Mouse (Mus musculus) limb, embryonic 14.5 days (tissue): ENCODE measurements at regions not wholly inside any gene's neighbourhood (a gene's known extent, or its start where the extent isn't known, plus 50 kb on each side); places are given as distances from the start of the nearest gene placed in this dataset.

ENCODE experiments used
- ATAC-seq: fragments of 200-750 bp; cut with Nextera tagmentation; 2 replicates; pipeline ENCODE4 v1.8.0; 2017; ENCODE audit warnings: low read depth, moderate number of reproducible peaks, moderate TSS enrichment; ENCODE audit not compliant: low FRiP score
- DNase-seq: peaks from one replicate; pipeline ENCODE4 v3.0.0-alpha.2; 2015; ENCODE audit warnings: low spot score
- H3K27ac ChIP-seq: fragments of 300-500 bp; sonication (generic); replicated peaks from 2 replicates; pipeline ENCODE4 v1.5.1; 2014; ENCODE audit warnings: low read depth, mild to moderate bottlenecking, low read length, moderate library complexity, mixed read lengths
- H3K27me3 ChIP-seq: fragments of 300-500 bp; sonication (generic); 2 replicates; pipeline ENCODE4 v1.6.1; 2014; ENCODE audit warnings: low read length, mixed read lengths; ENCODE audit not compliant: control insufficient read depth, insufficient read depth
- H3K36me3 ChIP-seq: fragments of 300-500 bp; sonication (generic); 2 replicates; pipeline ENCODE4 v1.6.1; 2014; ENCODE audit warnings: mild to moderate bottlenecking, low read length, moderate library complexity, mixed read lengths; ENCODE audit not compliant: control insufficient read depth, insufficient read depth
- H3K4me1 ChIP-seq: fragments of 300-500 bp; sonication (generic); 2 replicates; pipeline ENCODE4 v1.6.1; 2014; ENCODE audit warnings: antibody characterized with exemption, low read length, mixed read lengths; ENCODE audit not compliant: control insufficient read depth, insufficient read depth
- H3K4me2 ChIP-seq: fragments of 300-500 bp; sonication (generic); replicated peaks from 2 replicates; pipeline ENCODE4 v1.6.1; 2014; ENCODE audit warnings: low read depth, mild to moderate bottlenecking, low read length, moderate library complexity; ENCODE audit not compliant: severe bottlenecking
- H3K4me3 ChIP-seq: fragments of 300-500 bp; sonication (generic); replicated peaks from 2 replicates; pipeline ENCODE4 v1.5.1; 2014; ENCODE audit warnings: low read length
- H3K9ac ChIP-seq: fragments of 300-500 bp; sonication (generic); 2 replicates; pipeline ENCODE4 v1.6.1; 2014; ENCODE audit warnings: mild to moderate bottlenecking, low read depth, low read length, moderate library complexity; ENCODE audit not compliant: severe bottlenecking
- H3K9me3 ChIP-seq: fragments of 300-500 bp; sonication (generic); 2 replicates; pipeline ENCODE4 v1.6.1; 2016; ENCODE audit warnings: low read length; ENCODE audit not compliant: control insufficient read depth
- POLR2A ChIP-seq: fragments of 200-500 bp; IDR thresholded peaks from 2 replicates; pipeline ENCODE4 v1.8.0; 2012; ENCODE audit warnings: inconsistent platforms, mild to moderate bottlenecking, moderate library complexity, borderline replicate concordance; ENCODE audit not compliant: insufficient read depth, insufficient read length; ENCODE audit errors: extremely low read depth
- WGBS: fragments of 180-500 bp; shearing (Covaris S2); extraction: QIAGEN DNeasy Blood & Tissue Kit; methylation state at CpG from one replicate; pipeline ENCODE4 v1.1.7; 2014; 5-methylcytosine and 5-hydroxymethylcytosine counted together

- Histone ChIP-seq H3K36me3 (no peaks in the 10 kb centered on the region), H3K4me2 (no peak overlapping the region), H3K27ac (no peak overlapping the region), H3K27me3 (no peaks in the 10 kb centered on the region), H3K4me1 (no peaks in the 10 kb centered on the region), H3K9me3 (peaks cover 6% of the 10 kb centered on the region), H3K4me3 (no peak overlapping the region), H3K9ac (no peak overlapping the region)
- ATAC-seq (no peak), DNase-seq (no peak)
- 90% methylated on average over 6 of the region's 6 CpGs for WGBS
- TF ChIP-seq POLR2A, result no peak
Observed at GRCm38 (mm10) chr1:39047316-39047715, 61.9 kb downstream of the Pdcl3 start.

DNA sequence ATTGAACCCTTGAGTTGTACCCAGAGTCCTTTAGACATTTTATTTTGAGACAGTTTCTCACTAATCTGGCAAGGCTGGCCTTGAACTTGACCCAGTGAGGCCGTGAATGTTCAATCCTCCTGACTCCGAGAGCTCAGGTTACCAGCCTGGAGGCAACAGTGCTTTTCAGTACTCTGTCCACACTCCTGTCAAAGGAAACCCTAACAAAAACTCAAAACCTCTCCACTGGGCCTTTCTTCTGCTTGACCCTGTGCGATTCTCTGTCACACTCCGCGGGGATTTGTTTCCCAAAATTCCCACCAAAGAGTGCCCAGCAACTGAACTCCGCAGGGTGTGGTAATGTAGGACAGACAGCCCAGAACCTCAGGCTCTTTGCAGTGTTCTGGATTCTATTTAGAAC, 71.9 kb downstream of the Pdcl3 start:
- H3K4me3 ChIP-seq, result no peak overlapping the region
- no peaks in the 10 kb centered on the region for H3K27me3 ChIP-seq
- no peak overlapping the region for H3K4me2 ChIP-seq
- H3K4me1 ChIP-seq, result no peaks in the 10 kb centered on the region
- H3K9ac ChIP-seq, result no peak overlapping the region
- DNase-seq (no peak), ATAC-seq (no peak)
- H3K36me3 ChIP-seq, result no peaks in the 10 kb centered on the region
- no peak overlapping the region for H3K27ac ChIP-seq
- H3K9me3 ChIP-seq, result no peaks in the 10 kb centered on the region
- 83% methylated on average over 6 of the region's 6 CpGs for WGBS
- TF ChIP-seq POLR2A, result no peak

- Histone ChIP-seq H3K27ac (no peak overlapping the region), H3K9ac (no peak overlapping the region), H3K9me3 (no peaks in the 10 kb centered on the region), H3K27me3 (no peaks in the 10 kb centered on the region), H3K4me2 (no peak overlapping the region), H3K36me3 (no peaks in the 10 kb centered on the region), H3K4me3 (no peak overlapping the region), H3K4me1 (no peaks in the 10 kb centered on the region)
- TF ChIP-seq POLR2A, result no peak
- DNase-seq (no peak), ATAC-seq (no peak)
- WGBS, result 88% methylated on average over 6 of the region's 6 CpGs
Observed at GRCm38 (mm10) chr1:39062509-39062908, 77.1 kb downstream of the Pdcl3 start.

DNA sequence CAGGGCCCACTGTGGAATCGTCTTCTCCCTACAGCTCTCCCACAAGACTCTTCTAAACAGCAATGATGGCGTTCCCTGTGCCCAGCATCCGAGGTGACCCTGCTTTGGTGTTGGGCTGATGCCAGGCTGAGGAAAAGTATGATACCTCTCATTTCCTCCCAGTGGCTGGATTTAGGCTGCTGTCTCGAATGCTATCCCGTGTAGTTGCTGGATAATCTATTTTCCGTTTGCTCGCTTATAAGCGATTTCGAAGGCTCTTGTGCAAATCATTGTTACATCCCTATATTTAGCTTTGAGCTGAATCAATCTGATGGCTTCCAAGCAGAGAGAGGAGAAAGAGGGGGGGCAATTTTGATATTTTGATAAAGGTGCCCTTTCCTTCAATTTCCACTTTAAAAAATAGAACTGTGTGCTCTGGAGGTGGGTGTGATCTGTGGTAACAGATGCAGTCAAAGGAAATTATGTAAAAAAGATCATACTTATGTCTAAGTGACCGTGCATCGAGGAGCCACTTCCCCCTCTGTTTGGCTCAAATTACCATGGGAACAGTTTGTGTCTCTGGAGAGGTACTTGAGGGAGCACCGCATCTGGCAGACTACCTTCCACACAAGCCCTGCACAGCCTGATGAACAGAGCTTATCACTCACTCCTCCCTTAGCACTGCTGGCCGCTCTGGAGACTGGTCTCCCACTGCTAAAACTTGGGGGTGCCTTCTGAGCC, 78.4 kb downstream of the Pdcl3 start:
- Histone ChIP-seq H3K9me3 (no peaks in the 10 kb centered on the region), H3K27ac (no peak overlapping the region), H3K36me3 (no peaks in the 10 kb centered on the region), H3K4me2 (no peak overlapping the region), H3K4me3 (no peak overlapping the region), H3K27me3 (no peaks in the 10 kb centered on the region), H3K9ac (no peak overlapping the region), H3K4me1 (no peaks in the 10 kb centered on the region)
- no peak for DNase-seq
- WGBS, result 67% methylated on average over 13 of the region's 13 CpGs
- no peak for ATAC-seq
- TF ChIP-seq POLR2A, result no peak

DNA sequence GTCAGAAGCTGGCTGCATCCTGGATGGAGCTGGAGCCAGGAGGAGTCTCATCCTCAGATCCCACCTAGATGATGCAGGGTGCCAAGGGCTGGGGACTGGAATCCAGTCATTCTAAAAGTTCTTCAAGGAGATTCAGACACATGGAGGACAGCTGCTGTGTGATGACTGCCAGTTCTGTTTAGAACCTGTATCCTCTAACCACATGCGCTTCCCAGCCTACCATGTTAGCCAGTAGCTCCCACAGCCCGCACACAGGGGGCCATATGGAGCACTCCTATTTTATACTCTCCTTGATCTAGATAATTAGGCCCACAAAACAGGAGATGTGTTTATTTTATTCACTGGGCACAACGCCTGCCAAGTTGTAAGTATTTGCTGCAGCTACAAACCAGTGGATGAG, 79.4 kb downstream of the Pdcl3 start:
- Histone ChIP-seq H3K27ac (no peak overlapping the region), H3K4me1 (peaks cover 4% of the 10 kb centered on the region), H3K9me3 (no peaks in the 10 kb centered on the region), H3K9ac (no peak overlapping the region), H3K4me3 (no peak overlapping the region), H3K27me3 (no peaks in the 10 kb centered on the region), H3K4me2 (no peak overlapping the region), H3K36me3 (no peaks in the 10 kb centered on the region)
- WGBS, result 50% methylated on average over 3 of the region's 3 CpGs
- no peak for TF ChIP-seq POLR2A
- no peak for DNase-seq
- no peak for ATAC-seq
